Mouse (Mus musculus) MEL (cell line): ENCODE results near the gene Dedd. TPM values are rescaled to one million over a fixed set of nuclear protein-coding genes. Genes with fewer than 3 reads are reported as not detected.
A peak's percentile ranks its signal among the peaks of the same experiment; 100 is the strongest.

ENCODE experiments used
- DNase-seq: peaks from one replicate; pipeline ENCODE4 v3.0.0; 2011; ENCODE audit warnings: low read depth, low spot score
- H3K27ac ChIP-seq: 2 replicates; pipeline ENCODE4 v1.5.1; 2012; ENCODE audit warnings: low read depth, mild to moderate bottlenecking, control low read depth, low read length, moderate library complexity; ENCODE audit not compliant: control insufficient read depth
- H3K27me3 ChIP-seq, 2 experiments: fragments of 150-350 bp in 1 of 2; sonication (generic) in 1 of 2; 2 replicates each; pipeline ENCODE4 v1.6.1; 2012; ENCODE audit warnings: low read length in 2 of 2, mild to moderate bottlenecking in 2 of 2, improper control_type of control experiment in 1 of 2, moderate library complexity in 1 of 2; ENCODE audit not compliant: insufficient read depth in 2 of 2, control insufficient read depth in 1 of 2
- H3K36me3 ChIP-seq, 2 experiments: 2 replicates each; pipeline ENCODE4 v1.6.1; 2012 to 2014; ENCODE audit warnings: low read length in 2 of 2, improper control_type of control experiment in 1 of 2, inconsistent platforms in 1 of 2, mild to moderate bottlenecking in 1 of 2; ENCODE audit not compliant: insufficient read depth in 2 of 2, control insufficient read depth in 1 of 2
- H3K4me1 ChIP-seq, 2 experiments: fragments of 150-350 bp in 1 of 2; sonication (generic) in 1 of 2; 2 replicates each; pipeline ENCODE4 v1.6.1; 2012; ENCODE audit warnings: low read length in 2 of 2, improper control_type of control experiment in 1 of 2, mild to moderate bottlenecking in 1 of 2; ENCODE audit not compliant: insufficient read depth in 2 of 2, control insufficient read depth in 1 of 2
- H3K4me3 ChIP-seq, 2 experiments: fragments of 150-350 bp in 1 of 2; sonication (generic) in 1 of 2; 2 replicates each; pipeline ENCODE4 v1.5.1; 2012; ENCODE audit warnings: low read depth in 2 of 2, low read length in 2 of 2, mild to moderate bottlenecking in 2 of 2, moderate library complexity in 2 of 2, control low read depth in 1 of 2, improper control_type of control experiment in 1 of 2; ENCODE audit not compliant: control insufficient read depth in 1 of 2, insufficient read depth in 1 of 2
- H3K79me2 ChIP-seq: 2 replicates; pipeline ENCODE4 v1.6.1; 2012; ENCODE audit warnings: mild to moderate bottlenecking, low read length, moderate library complexity; ENCODE audit not compliant: control insufficient read depth, poor library complexity, insufficient read depth
- H3K9ac ChIP-seq: 2 replicates; pipeline ENCODE4 v1.6.1; 2012; ENCODE audit warnings: low read depth, mild to moderate bottlenecking, control low read depth, low read length, moderate library complexity; ENCODE audit not compliant: control insufficient read depth, poor library complexity, severe bottlenecking
- H3K9me3 ChIP-seq: fragments of 150-350 bp; sonication (generic); replicated peaks from 2 replicates; pipeline ENCODE4 v1.6.1; 2012; ENCODE audit warnings: mild to moderate bottlenecking, low read length, improper control_type of control experiment, moderate library complexity; ENCODE audit not compliant: insufficient read depth
- BHLHE40 ChIP-seq: IDR thresholded peaks from 2 replicates; pipeline ENCODE4 v1.6.1; 2012; ENCODE audit warnings: low read depth, mild to moderate bottlenecking, inconsistent platforms, low read length, improper control_type of control experiment, borderline replicate concordance
- CHD1 ChIP-seq: IDR thresholded peaks from 2 replicates; pipeline ENCODE4 v1.6.1; 2012; ENCODE audit warnings: low read depth, mild to moderate bottlenecking, inconsistent platforms, low read length, improper control_type of control experiment
- CHD2 ChIP-seq: IDR thresholded peaks from 2 replicates; pipeline ENCODE4 v1.6.1; 2011; ENCODE audit warnings: low read length, improper control_type of control experiment
- CTCF ChIP-seq, 3 experiments: IDR thresholded peaks in 2 of 3; conservative IDR thresholded peaks in 1 of 3; 2 replicates each; pipeline ENCODE4 v1.5.1; 2011 to 2012; ENCODE audit warnings: low read length in 3 of 3, low read depth in 2 of 3, mild to moderate bottlenecking in 2 of 3, improper control_type of control experiment in 1 of 3, inconsistent platforms in 1 of 3, mixed read lengths in 1 of 3, moderate library complexity in 1 of 3; ENCODE audit not compliant: control insufficient read depth in 1 of 3, insufficient read depth in 1 of 3, poor library complexity in 1 of 3, severe bottlenecking in 1 of 3
- E2F4 ChIP-seq: IDR thresholded peaks from 2 replicates; pipeline ENCODE4 v1.6.1; 2011; ENCODE audit warnings: low read depth, low read length, improper control_type of control experiment, borderline replicate concordance
- ELF1 ChIP-seq: IDR thresholded peaks from 2 replicates; pipeline ENCODE4 v1.6.1; 2014; ENCODE audit warnings: low read depth, mild to moderate bottlenecking, inconsistent platforms, low read length, improper control_type of control experiment, moderate library complexity
- EP300 ChIP-seq, 2 experiments: IDR thresholded peaks; 2 replicates each; pipeline ENCODE4 v1.6.1; 2011; ENCODE audit warnings: improper control_type of control experiment in 2 of 2, low read length in 2 of 2, low read depth in 1 of 2, mild to moderate bottlenecking in 1 of 2
- ETS1 ChIP-seq: IDR thresholded peaks from 2 replicates; pipeline ENCODE4 v1.6.1; 2012; ENCODE audit warnings: low read depth, mild to moderate bottlenecking, inconsistent platforms, low read length, improper control_type of control experiment, moderate library complexity
- GABPA ChIP-seq: IDR thresholded peaks from 2 replicates; pipeline ENCODE4 v1.6.1; 2012; ENCODE audit warnings: low read depth, mild to moderate bottlenecking, inconsistent platforms, low read length, improper control_type of control experiment, moderate library complexity
- HCFC1 ChIP-seq: IDR thresholded peaks from 2 replicates; pipeline ENCODE4 v1.6.1; 2012; ENCODE audit warnings: low read depth, mild to moderate bottlenecking, inconsistent platforms, low read length, improper control_type of control experiment, moderate library complexity
- JUND ChIP-seq: IDR thresholded peaks from 2 replicates; pipeline ENCODE4 v1.6.1; 2011; ENCODE audit warnings: low read depth, mild to moderate bottlenecking, improper control_type of control experiment, low read length
- MAX ChIP-seq: IDR thresholded peaks from 2 replicates; pipeline ENCODE4 v1.6.1; 2011; ENCODE audit warnings: low read length, improper control_type of control experiment
- MEF2A ChIP-seq: IDR thresholded peaks from 2 replicates; pipeline ENCODE4 v1.6.1; 2014; ENCODE audit warnings: low read depth, mild to moderate bottlenecking, inconsistent platforms, low read length, improper control_type of control experiment; ENCODE audit not compliant: poor library complexity, insufficient replicate concordance, severe bottlenecking; ENCODE audit errors: extremely low read depth
- MXI1 ChIP-seq: IDR thresholded peaks from 2 replicates; pipeline ENCODE4 v1.6.1; 2011; ENCODE audit warnings: mild to moderate bottlenecking, low read depth, low read length, improper control_type of control experiment
- MYC ChIP-seq: IDR thresholded peaks from 2 replicates; pipeline ENCODE4 v1.6.1; 2011; ENCODE audit warnings: low read depth, mild to moderate bottlenecking, low read length, improper control_type of control experiment, moderate library complexity
- NELFE ChIP-seq: IDR thresholded peaks from 2 replicates; pipeline ENCODE4 v1.6.1; 2011; ENCODE audit warnings: low read depth, low read length, improper control_type of control experiment
- NRF1 ChIP-seq: IDR thresholded peaks from 2 replicates; pipeline ENCODE4 v1.6.1; 2014; ENCODE audit warnings: low read depth, mild to moderate bottlenecking, inconsistent platforms, low read length, improper control_type of control experiment, moderate library complexity; ENCODE audit not compliant: poor library complexity, insufficient read depth, severe bottlenecking
- POLR2A ChIP-seq, 2 experiments: IDR thresholded peaks; 2 replicates each; pipeline ENCODE4 v1.6.1; 2011 to 2012; ENCODE audit warnings: low read length in 2 of 2, mild to moderate bottlenecking in 2 of 2, control low read depth in 1 of 2, improper control_type of control experiment in 1 of 2, low read depth in 1 of 2, moderate library complexity in 1 of 2; ENCODE audit not compliant: control insufficient read depth in 1 of 2, insufficient read depth in 1 of 2, poor library complexity in 1 of 2
- POLR2AphosphoS2 ChIP-seq: IDR thresholded peaks from 2 replicates; pipeline ENCODE4 v1.6.1; 2011; ENCODE audit warnings: low read length, improper control_type of control experiment
- RAD21 ChIP-seq: IDR thresholded peaks from 2 replicates; pipeline ENCODE4 v1.6.1; 2011; ENCODE audit warnings: mild to moderate bottlenecking, low read depth, low read length, improper control_type of control experiment
- SIN3A ChIP-seq: IDR thresholded peaks from 2 replicates; pipeline ENCODE4 v1.6.1; 2012; ENCODE audit warnings: low read length, improper control_type of control experiment, inconsistent platforms
- SMC3 ChIP-seq: IDR thresholded peaks from 2 replicates; pipeline ENCODE4 v1.6.1; 2011; ENCODE audit warnings: low read depth, low read length, improper control_type of control experiment
- TAL1 ChIP-seq: IDR thresholded peaks from 2 replicates; pipeline ENCODE4 v1.6.1; 2012; ENCODE audit warnings: mild to moderate bottlenecking, inconsistent platforms, low read length, moderate library complexity, mixed read lengths
- TBP ChIP-seq: IDR thresholded peaks from 2 replicates; pipeline ENCODE4 v1.8.0; 2011; ENCODE audit warnings: low read depth, low read length, improper control_type of control experiment
- UBTF ChIP-seq: IDR thresholded peaks from 2 replicates; pipeline ENCODE4 v1.6.1; 2012; ENCODE audit warnings: low read depth, mild to moderate bottlenecking, inconsistent platforms, low read length, improper control_type of control experiment, moderate library complexity, borderline replicate concordance; ENCODE audit not compliant: insufficient read depth
- ZC3H11A ChIP-seq: IDR thresholded peaks from 2 replicates; pipeline ENCODE4 v1.6.1; 2012; ENCODE audit warnings: low read depth, mild to moderate bottlenecking, inconsistent platforms, low read length, improper control_type of control experiment
- ZNF384 ChIP-seq: IDR thresholded peaks from 2 replicates; pipeline ENCODE4 v1.6.1; 2012; ENCODE audit warnings: low read depth, mild to moderate bottlenecking, inconsistent platforms, low read length, improper control_type of control experiment
- polyA plus RNA-seq, 2 experiments: library from polyadenylated mRNA; stranded (reverse) in 1 of 2; unstranded in 1 of 2; fragments of >175 nt in 1 of 2; fragments of >200 nt in 1 of 2; gene quantifications; 2 replicates each; pipeline versions ENCODE4 v1.2.1 to v1.2.4; 2012; ENCODE audit warnings: low replicate concordance in 2 of 2, low read depth in 1 of 2; ENCODE audit not compliant: insufficient read length in 2 of 2, insufficient read depth in 1 of 2, missing spikeins in 1 of 2
- total RNA-seq: library from RNA; depleted of rRNA; stranded (reverse); fragments of 300-350 nt; gene quantifications from 2 replicates; pipeline ENCODE4 v1.2.3, GENCODE M21; 2012

Gene Dedd
- total and polyA plus RNA-seq, 3 experiments = 28.7 to 44.9 TPM; not detected in 1

GRCm38 (mm10) chr1:171385171-171385570, 56.2 kb downstream of the Dedd start:
- peaks cover 11% of the 10 kb centered on the region for H3K79me2 ChIP-seq
- H3K36me3 ChIP-seq = no peaks in the 10 kb centered on the region
- H3K27me3 ChIP-seq = no peaks in the 10 kb centered on the region
- TF ChIP-seq NRF1 (no peak), CTCF (IDR thresholded peaks at IDR 0.05 in 2 of 3, conservative IDR thresholded peaks at IDR 0.05 in 1 of 3; ENCODE audit: control insufficient read depth in 1 of 3, insufficient read depth in 1 of 3, low read depth in 2 of 3, low read length in 3 of 3, poor library complexity in 1 of 3, severe bottlenecking in 1 of 3) (0 out of 6 replicates have a peak, but pooled peaks of 1 of the 3 experiments have one; percentile 6)
- TF ChIP-seq, all 39 proteins: peak for 1
- no peak overlapping the region for H3K9ac ChIP-seq
- H3K4me1 ChIP-seq = peaks cover 0 to 14% of the 10 kb centered on the region in 2 experiments; a peak in 3 of 4 replicates
- H3K4me3 ChIP-seq = no peak overlapping the region
- DNase-seq = no peak
- H3K9me3 ChIP-seq = no peaks in the 10 kb centered on the region
- H3K27ac ChIP-seq = no peak overlapping the region

GRCm38 (mm10) chr1:171387099-171387498, 58.2 kb downstream of the Dedd start:
- DNase-seq = peak; percentile 58
- H3K27ac ChIP-seq = no peak overlapping the region

GRCm38 (mm10) chr1:171388376-171389102, 59.6 kb downstream of the Dedd start, which contains the start of gene Arhgap30:
TSS of gene Arhgap30 (plus strand) at chr1:171388954.
- H3K36me3 ChIP-seq = peaks cover 0 to 7% of the 10 kb centered on the region in 2 experiments; a peak in 2 of 4 replicates
- H3K4me3 ChIP-seq = peak within 1 kb of the TSS; percentile 62 to 94
- H3K4me1 ChIP-seq = peaks cover 0 to 12% of the 10 kb centered on the region in 2 experiments
- H3K27me3 ChIP-seq = no peaks in the 10 kb centered on the region
- peak within 1 kb of the TSS; percentile 51 for H3K27ac ChIP-seq
- peak within 1 kb of the TSS; percentile 78 for H3K9ac ChIP-seq
- DNase-seq = peak; percentile 96
- H3K9me3 ChIP-seq = no peaks in the 10 kb centered on the region
- H3K79me2 ChIP-seq = peaks cover 19% of the 10 kb centered on the region
- TF ChIP-seq POLR2A (IDR thresholded peaks at IDR 0.05; ENCODE audit: control insufficient read depth in 1 of 2, insufficient read depth in 1 of 2, low read depth in 1 of 2, low read length in 2 of 2, poor library complexity in 1 of 2) (peak; percentile 30 to 90; a peak in 2 of 4 replicates), CHD1 (no peak), NELFE (peak; percentile 59), MEF2A (no peak), ELF1 (peak; percentile 83), UBTF (no peak), MXI1 (peak; percentile 39; the same call in 1 of the 2 replicates), E2F4 (no peak), EP300 (IDR thresholded peaks at IDR 0.05; ENCODE audit: low read depth in 1 of 2, low read length in 2 of 2) (peak in 1 of 2 experiments; percentile 43; a peak in 1 of 4 replicates), MYC (0 out of 2 replicates have a peak, but pooled peaks have one; percentile 64), GABPA (no peak), SMC3 (no peak), CTCF (IDR thresholded peaks at IDR 0.05 in 2 of 3, conservative IDR thresholded peaks at IDR 0.05 in 1 of 3; ENCODE audit: control insufficient read depth in 1 of 3, insufficient read depth in 1 of 3, low read depth in 2 of 3, low read length in 3 of 3, poor library complexity in 1 of 3, severe bottlenecking in 1 of 3) (no peak), ETS1 (0 out of 2 replicates have a peak, but pooled peaks have one; percentile 28), MAX (peak; percentile 48)

More at GRCm38 (mm10) chr1:171387099-171387498, 58.2 kb downstream of the Dedd start:
- no peak for TF ChIP-seq POLR2AphosphoS2
- TF ChIP-seq CHD2 = no peak
- no peak for TF ChIP-seq POLR2A (IDR thresholded peaks at IDR 0.05; ENCODE audit: control insufficient read depth in 1 of 2, insufficient read depth in 1 of 2, low read depth in 1 of 2, low read length in 2 of 2, poor library complexity in 1 of 2)
- TF ChIP-seq JUND = no peak
- TF ChIP-seq EP300 (IDR thresholded peaks at IDR 0.05; ENCODE audit: low read depth in 1 of 2, low read length in 2 of 2) = no peak
- TF ChIP-seq HCFC1 = no peak
- TF ChIP-seq RAD21 = peak; percentile 25
- no peak for TF ChIP-seq BHLHE40
- TF ChIP-seq ZNF384 = no peak
- TF ChIP-seq SIN3A = no peak
- TF ChIP-seq TAL1 = no peak
- TF ChIP-seq MEF2A = no peak
- TF ChIP-seq ZC3H11A = no peak
- TF ChIP-seq TBP = no peak
- TF ChIP-seq SMC3 = peak; percentile 52
- peak; percentile 43 to 60 (median 52); a peak in 5 of 6 replicates for TF ChIP-seq CTCF (IDR thresholded peaks at IDR 0.05 in 2 of 3, conservative IDR thresholded peaks at IDR 0.05 in 1 of 3; ENCODE audit: control insufficient read depth in 1 of 3, insufficient read depth in 1 of 3, low read depth in 2 of 3, low read length in 3 of 3, poor library complexity in 1 of 3, severe bottlenecking in 1 of 3)
- TF ChIP-seq, all 39 proteins: peak for 3
- Histone ChIP-seq H3K4me3 (no peak overlapping the region), H3K36me3 (peaks cover 0 to 7% of the 10 kb centered on the region in 2 experiments; a peak in 2 of 4 replicates), H3K9ac (no peak overlapping the region), H3K27me3 (no peaks in the 10 kb centered on the region), H3K79me2 (peaks cover 16% of the 10 kb centered on the region), H3K4me1 (peaks cover 0 to 19% of the 10 kb centered on the region in 2 experiments), H3K9me3 (no peaks in the 10 kb centered on the region)
